ENCODE assay signal across 10 mouse cellular contexts in the genomic region with DNA sequence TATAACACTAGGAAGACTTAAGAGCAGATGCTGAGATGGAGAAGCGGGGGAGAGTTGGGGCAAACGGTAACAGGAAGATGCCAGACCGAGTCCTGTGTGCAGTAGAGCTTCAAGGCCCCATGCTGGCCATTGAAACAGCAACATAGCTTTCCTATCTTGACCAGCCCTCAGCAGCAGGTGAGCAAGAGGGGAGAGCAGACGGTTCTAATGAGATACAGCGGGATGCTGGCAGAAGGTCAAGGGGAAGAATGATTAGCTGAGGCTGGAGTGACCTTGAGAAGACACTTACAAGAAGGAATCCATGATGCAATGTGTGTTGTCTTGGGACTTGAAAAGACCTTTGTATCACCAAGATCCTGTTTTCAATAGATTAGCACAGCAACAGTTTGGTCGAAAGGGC.
"Had no signal": no experiment of that assay in that cellular context is flagged by ENCODE, and none has a peak within 500 bp of the region (broad histone marks: within the 10 kb centered on the region; RNA-seq: fewer than 3 reads in every experiment).

No protein-coding gene starts in this region.

- DNase-seq: kidney, postnatal 14 days; lung, embryonic 14.5 days; lung, postnatal 10 days; lung, postnatal 4 days had no signal

- H3K27me3 ChIP-seq: limb, embryonic 15.5 days; liver, embryonic 12.5 days; neural tube, embryonic 12.5 days had no signal

- ATAC-seq: liver, embryonic 12.5 days; midbrain, embryonic 13.5 days had no signal

- H3K27ac ChIP-seq: limb, embryonic 15.5 days; liver, embryonic 12.5 days; midbrain, embryonic 13.5 days; neural tube, embryonic 12.5 days; stomach, postnatal 0 days had no signal

- H3K9me3 ChIP-seq: limb, embryonic 15.5 days; liver, embryonic 12.5 days; megakaryocyte, embryonic 14.5 days; midbrain, embryonic 13.5 days; neural tube, embryonic 12.5 days had no signal

- H3K36me3 ChIP-seq: limb, embryonic 15.5 days; liver, embryonic 12.5 days; midbrain, embryonic 13.5 days; neural tube, embryonic 12.5 days had no signal

- H3K4me2 ChIP-seq: limb, embryonic 15.5 days; liver, embryonic 12.5 days; lung, embryonic 14.5 days; midbrain, embryonic 13.5 days; neural tube, embryonic 12.5 days had no signal

- H3K9ac ChIP-seq: limb, embryonic 15.5 days; liver, embryonic 12.5 days; lung, embryonic 14.5 days; midbrain, embryonic 13.5 days; neural tube, embryonic 12.5 days had no signal

- H3K4me3 ChIP-seq: limb, embryonic 15.5 days; liver, embryonic 12.5 days; megakaryocyte, embryonic 14.5 days; midbrain, embryonic 13.5 days; neural tube, embryonic 12.5 days had no signal

- H3K4me1 ChIP-seq: limb, embryonic 15.5 days; liver, embryonic 12.5 days; megakaryocyte, embryonic 14.5 days; midbrain, embryonic 13.5 days; neural tube, embryonic 12.5 days had no signal
